Mouse (Mus musculus) bone marrow macrophage, adult 2 months (primary cell): ENCODE data around the gene Dguok. TPM values are rescaled to one million over a fixed set of nuclear protein-coding genes. Genes with fewer than 3 reads are reported as not detected.

Experiments used
- H3K27ac ChIP-seq: 2 replicates; pipeline ENCODE4 v1.5.1; 2012; ENCODE audit warnings: low read depth, low read length; ENCODE audit not compliant: insufficient read depth
- H3K4me1 ChIP-seq: 2 replicates; pipeline ENCODE4 v1.6.1; 2012; ENCODE audit warnings: low read length; ENCODE audit not compliant: control insufficient read depth, insufficient read depth
- H3K4me3 ChIP-seq: 2 replicates; pipeline ENCODE4 v1.5.1; 2012; ENCODE audit warnings: mild to moderate bottlenecking, low read length, moderate library complexity; ENCODE audit not compliant: insufficient read depth
- CTCF ChIP-seq: IDR thresholded peaks from 2 replicates; pipeline ENCODE4 v1.5.1; 2012; ENCODE audit warnings: low read depth, mild to moderate bottlenecking, low read length, moderate library complexity
- POLR2A ChIP-seq: IDR thresholded peaks from 2 replicates; pipeline ENCODE4 v1.6.1; 2012; ENCODE audit warnings: mild to moderate bottlenecking, low read depth, low read length, borderline replicate concordance
- polyA plus RNA-seq: library from polyadenylated mRNA; stranded (reverse); fragments of >200 nt; gene quantifications from 2 replicates; pipeline ENCODE4 v1.2.4, GENCODE M21; 2012; ENCODE audit not compliant: missing spikeins, insufficient read depth, insufficient read length

Dguok gene
- polyA plus RNA-seq, 1 experiment: 61.5 TPM

DNA sequence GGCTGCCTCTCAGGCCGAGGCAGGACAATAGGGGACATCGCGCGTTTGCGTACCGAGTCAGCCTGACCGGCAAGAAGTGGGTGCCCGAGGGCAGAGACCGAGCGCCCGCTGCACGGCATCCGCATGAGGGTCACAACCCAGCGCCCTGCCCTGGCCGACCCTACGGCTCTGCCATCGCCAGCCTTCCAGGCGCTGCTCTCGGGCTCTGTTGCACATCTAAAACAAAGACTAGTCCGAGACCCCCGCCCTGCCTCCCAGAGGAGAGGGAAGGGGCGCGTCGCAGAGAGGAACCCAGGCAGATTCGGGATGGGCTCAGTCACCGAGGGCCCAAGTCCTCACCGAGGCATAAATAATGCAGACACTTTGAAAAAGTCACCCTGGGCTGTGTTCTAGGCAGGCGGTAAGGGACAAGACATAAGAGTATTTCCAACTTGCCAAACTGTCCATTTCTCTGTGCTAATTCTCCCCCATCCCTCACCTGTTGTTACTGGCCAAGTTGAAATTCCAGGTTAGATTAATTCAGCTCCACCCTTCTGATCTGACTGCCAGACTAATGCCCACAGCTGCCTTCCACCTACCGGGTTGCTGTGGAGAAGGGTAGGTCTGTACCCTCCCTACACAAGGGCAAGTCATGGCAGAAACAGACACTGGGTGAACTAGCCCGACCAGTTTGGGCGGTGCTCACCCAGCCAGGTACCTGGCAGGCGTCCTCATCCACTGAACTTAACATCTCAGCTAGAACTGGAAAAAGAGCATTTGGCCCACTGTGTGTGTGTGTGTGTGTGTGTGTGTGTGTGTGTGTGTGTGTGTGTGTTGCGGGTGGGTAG, 49.6 kb downstream of the Dguok start:
- peak overlapping the region; percentile 79 for H3K4me3 ChIP-seq
- peaks cover 27% of the 10 kb centered on the region for H3K4me1 ChIP-seq
- peak overlapping the region; percentile 98 for H3K27ac ChIP-seq
- TF ChIP-seq CTCF: no peak

DNA sequence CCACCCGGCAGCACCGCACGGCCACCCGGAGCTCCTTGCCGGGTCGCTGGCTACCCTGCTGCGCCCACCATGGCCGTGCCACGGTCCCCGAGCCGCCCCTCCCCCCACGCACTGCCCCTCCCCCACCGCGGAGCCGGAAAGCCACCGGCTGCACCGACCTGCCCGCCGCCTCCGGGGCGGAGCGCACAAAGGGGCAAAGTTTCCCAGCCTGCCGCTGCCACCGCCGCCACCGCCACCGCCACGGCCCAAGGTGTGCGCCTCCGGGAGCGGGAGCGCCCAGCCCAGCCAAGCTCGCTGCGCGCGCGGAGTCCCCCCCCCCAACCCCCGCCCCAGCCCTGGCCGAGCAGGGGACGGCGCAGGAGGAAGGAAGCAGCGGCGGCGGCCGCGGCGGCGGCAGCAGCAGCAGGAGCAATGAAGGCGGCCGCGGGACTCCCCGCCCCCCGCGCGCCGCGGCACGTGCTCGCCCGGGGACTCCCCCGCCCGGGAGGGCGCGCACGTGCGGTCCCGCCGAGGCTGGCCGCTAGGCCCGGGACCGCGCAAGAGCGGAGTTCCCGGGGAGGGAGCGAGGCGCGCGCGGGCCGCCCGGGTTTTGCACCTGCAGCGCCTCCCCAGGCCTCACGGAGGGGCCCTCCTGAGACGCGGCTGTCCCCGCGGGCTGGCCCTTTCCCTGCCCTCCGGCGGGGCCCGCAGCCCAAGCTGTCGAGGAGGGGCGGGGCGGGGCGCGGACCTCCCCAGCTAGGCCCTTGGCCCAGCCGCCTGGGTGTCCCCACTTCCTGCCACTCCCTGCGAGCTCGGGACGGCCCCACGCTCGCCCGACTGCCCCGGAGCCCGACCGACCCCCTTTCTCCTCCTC, 50.4 kb downstream of the Dguok start:
- TF ChIP-seq CTCF (no peak), POLR2A (no peak)
- H3K27ac ChIP-seq: peak overlapping the region; percentile 98

DNA sequence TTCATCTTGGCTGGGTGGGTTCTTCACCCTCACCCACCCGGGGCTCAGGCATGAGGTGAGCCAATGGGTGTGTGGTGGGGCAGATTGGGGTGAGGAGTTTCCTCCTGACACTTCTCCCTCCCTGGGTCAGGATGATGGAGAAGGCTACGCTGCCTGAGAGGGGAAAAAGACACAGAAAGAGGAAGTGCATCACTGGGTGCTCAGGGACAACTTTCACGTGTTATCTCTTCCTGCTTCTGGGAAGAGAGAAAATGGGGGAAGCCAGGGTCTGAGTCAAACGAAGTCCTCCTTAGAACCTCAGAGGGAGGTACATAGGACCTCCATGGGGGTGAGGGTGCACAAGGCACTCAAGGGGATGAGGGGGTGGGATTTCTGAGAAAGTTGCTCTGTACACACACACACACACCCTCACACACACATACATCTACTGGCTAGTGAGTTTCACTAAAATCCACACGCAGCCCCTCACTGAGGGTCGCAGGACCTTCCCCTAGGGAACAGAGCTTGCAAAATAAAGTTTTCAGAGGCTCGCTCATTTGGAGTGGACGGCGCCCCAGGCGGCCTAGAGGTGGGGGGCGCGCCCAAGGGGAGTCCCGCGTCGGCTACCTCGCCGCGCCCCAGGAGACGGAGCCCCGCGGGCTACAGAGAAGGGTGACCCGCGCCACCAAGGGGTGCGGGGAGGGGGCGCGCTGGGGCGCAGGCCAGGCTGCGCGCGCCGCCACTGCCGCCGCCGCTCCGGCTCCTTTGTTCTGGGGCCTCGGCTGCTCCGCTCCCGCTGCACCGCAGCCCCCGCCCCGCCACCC, 51.2 kb downstream of the Dguok start:
- Histone ChIP-seq H3K27ac (peak overlapping the region; percentile 98), H3K4me3 (peak overlapping the region; percentile 79), H3K4me1 (peaks cover 41% of the 10 kb centered on the region)
- TF ChIP-seq CTCF (no peak), POLR2A (no peak)

More for the DNA sequence above, 50.4 kb downstream of the Dguok start:
- H3K4me1 ChIP-seq: peaks cover 35% of the 10 kb centered on the region
- peak overlapping the region; percentile 79 for H3K4me3 ChIP-seq

DNA sequence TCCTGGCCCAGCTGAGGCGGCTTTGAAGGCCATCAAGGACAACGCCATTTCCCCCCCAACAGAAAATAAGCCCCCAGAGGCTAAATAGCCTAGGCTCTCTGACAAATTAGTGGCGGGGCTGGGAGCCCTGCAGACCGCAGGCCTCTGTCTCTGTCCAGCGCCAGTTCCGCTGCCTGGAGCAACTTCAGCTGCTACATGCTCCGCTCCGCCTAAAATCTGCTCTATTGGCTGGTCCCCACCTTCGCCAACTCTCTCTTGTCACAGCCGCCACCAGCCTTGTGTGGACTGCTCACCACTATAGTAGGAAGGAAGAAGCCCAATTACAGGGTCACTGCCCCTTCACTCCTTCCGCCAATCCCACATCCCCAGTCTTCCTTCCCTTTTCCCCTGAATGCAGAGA, 53.1 kb downstream of the Dguok start:
- H3K27ac ChIP-seq: peak overlapping the region; percentile 76
- peaks cover 59% of the 10 kb centered on the region for H3K4me1 ChIP-seq
- H3K4me3 ChIP-seq: peak overlapping the region; percentile 79
- TF ChIP-seq CTCF (no peak), POLR2A (no peak)

DNA sequence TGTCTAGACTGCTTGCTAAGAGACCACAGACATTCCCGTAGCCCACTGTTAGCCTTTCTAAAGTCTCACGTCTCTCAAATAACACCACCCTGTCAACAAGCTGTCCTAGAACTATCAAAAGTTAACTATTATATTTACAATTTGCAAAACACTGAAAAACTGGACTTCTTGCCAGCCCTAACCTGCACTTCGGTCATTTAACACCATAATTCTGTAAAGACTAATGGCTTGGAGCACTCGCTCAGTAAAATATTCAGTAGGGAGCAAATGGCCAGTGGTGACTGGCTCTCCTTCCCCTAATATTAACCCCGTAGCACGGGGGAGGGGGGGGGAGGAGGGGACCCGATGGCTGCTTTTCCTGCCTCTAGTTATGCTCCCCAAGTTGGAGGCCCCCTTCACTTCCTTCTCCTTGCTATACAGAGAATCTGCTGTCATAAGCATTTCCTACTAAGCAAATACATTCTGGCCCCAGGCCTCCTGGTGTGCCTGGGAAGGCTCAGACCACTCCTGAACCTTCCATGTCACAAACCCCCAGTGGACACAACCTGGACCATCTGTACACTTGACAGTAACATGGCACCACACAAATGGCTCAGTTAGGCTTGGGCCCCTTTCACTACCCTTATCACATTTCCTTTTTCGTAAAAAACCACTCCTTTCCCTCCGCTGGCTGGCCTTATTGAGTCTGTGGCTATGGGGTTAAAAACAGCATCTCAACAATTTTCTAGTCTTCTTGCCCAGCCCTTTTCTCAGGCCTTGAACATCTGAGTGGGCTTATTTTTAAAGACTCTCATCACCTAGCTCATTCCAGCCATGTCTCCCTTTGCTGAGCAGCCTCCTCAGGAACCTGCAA, 56.1 kb downstream of the Dguok start:
- peaks cover 74% of the 10 kb centered on the region for H3K4me1 ChIP-seq
- H3K4me3 ChIP-seq: peak overlapping the region; percentile 43
- peak overlapping the region; percentile 96 for H3K27ac ChIP-seq

DNA sequence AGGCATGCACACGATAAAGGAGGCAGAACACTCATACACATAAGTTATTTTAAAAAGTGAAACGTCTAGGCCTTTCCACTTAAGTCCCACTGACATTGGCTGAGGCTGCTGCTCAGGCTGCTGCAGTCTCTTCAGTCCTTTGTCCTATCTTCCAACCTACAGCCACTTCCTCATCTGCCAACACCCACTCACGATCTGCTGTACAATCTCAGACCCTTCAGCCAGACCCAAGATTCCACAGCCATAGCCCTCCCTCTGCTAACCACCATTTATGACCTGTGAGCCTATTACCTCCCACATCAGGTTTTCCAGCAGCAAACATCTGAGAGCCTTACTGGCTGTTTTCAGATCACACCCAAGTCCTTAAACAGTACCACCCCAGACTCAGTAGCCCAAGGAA, 57.3 kb downstream of the Dguok start:
- H3K4me1 ChIP-seq: peaks cover 79% of the 10 kb centered on the region
- TF ChIP-seq POLR2A (no peak), CTCF (no peak)
- H3K4me3 ChIP-seq: peak overlapping the region; percentile 19
- peak overlapping the region; percentile 75 for H3K27ac ChIP-seq

More for the DNA sequence above, 56.1 kb downstream of the Dguok start:
- no peak for TF ChIP-seq POLR2A
- TF ChIP-seq CTCF: no peak

DNA sequence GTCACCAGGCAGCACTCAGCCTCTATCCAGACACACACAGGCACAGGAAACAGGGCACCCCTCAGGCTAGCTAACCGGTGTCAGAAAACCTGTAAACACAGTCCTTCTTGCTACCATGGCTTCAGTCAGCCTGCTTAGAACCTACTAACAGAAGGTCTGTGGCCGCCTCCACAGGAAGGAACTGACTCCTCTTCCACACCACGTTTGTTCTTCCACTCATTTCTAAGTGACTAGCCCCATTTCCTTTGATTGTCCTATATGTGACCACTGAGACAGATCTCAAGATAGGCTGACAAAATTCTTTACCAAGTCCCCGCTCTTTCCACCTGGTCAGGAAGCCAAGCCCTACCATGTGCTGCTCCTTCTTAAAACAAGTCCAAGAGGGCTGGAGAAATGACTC, 57.9 kb downstream of the Dguok start:
- Histone ChIP-seq H3K4me1 (peaks cover 80% of the 10 kb centered on the region), H3K4me3 (peak overlapping the region; percentile 9; the same call in 1 of the 2 replicates), H3K27ac (peak overlapping the region; percentile 75)

DNA sequence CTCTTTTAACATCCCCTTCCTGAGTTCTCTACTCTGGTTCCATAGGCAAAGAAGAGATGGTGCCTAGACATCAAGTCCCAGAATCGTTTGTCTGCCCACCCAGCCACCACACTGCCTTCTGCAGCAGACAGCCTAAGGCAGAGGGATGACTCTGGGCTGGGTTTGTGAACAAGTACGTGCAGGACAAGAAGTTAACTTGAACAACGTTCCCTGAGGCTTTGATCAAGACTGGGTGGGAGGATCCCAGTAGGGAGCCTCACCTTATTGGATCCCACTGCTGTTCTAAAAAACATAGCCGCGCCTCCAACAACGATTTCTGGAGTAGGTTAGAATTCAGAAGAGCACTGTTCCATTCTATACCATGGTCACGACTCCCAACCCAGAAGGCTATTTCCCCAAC, 59.7 kb downstream of the Dguok start:
- no peak for TF ChIP-seq CTCF
- TF ChIP-seq POLR2A: no peak
- H3K27ac ChIP-seq: no peak overlapping the region
- H3K4me1 ChIP-seq: peaks cover 87% of the 10 kb centered on the region
- H3K4me3 ChIP-seq: no peak overlapping the region

More for the DNA sequence above, 57.9 kb downstream of the Dguok start:
- TF ChIP-seq CTCF (no peak), POLR2A (no peak)
